Mouse (Mus musculus) thymus, adult 2 months (tissue): Measurements from ENCODE around the gene Ap2m1.
A peak's percentile ranks its signal among the peaks of the same experiment; 100 is the strongest.

Source experiments
- CTCF ChIP-seq: fragments of 200-500 bp; IDR thresholded peaks from 2 replicates; pipeline ENCODE4 v1.5.1; 2012; ENCODE audit warnings: mild to moderate bottlenecking, control low read depth, low read length, moderate library complexity, borderline replicate concordance; ENCODE audit not compliant: control insufficient read depth, poor library complexity, insufficient read depth; ENCODE audit errors: extremely low read depth
- POLR2A ChIP-seq: fragments of 200-500 bp; IDR thresholded peaks from 2 replicates; pipeline ENCODE4 v1.6.1; 2012; ENCODE audit warnings: mild to moderate bottlenecking, low read length, control low read depth, moderate library complexity; ENCODE audit not compliant: control insufficient read depth, poor library complexity, insufficient read depth; ENCODE audit errors: extremely low read depth

- TF ChIP-seq POLR2A (peak; percentile 27; the same call in 1 of the 2 replicates), CTCF (peak; percentile 24; the same call in 1 of the 2 replicates)
Measured at GRCm38 (mm10) chr16:20516726-20517201, 18.5 kb upstream of the Ap2m1 start, which contains the start of gene Dvl3.
